Mouse (Mus musculus) erythroblast, embryonic 14.5 days (primary cell): ENCODE measurements around the gene Fam173a.

Source experiments
- GATA1 ChIP-seq: IDR thresholded peaks from 2 replicates; pipeline ENCODE4 v1.6.1; 2012; ENCODE audit warnings: low read length, inconsistent platforms, mixed read lengths
- TAL1 ChIP-seq: IDR thresholded peaks from 3 replicates; pipeline ENCODE4 v1.6.1; 2012; ENCODE audit warnings: low read length, inconsistent platforms, mixed read lengths

DNA sequence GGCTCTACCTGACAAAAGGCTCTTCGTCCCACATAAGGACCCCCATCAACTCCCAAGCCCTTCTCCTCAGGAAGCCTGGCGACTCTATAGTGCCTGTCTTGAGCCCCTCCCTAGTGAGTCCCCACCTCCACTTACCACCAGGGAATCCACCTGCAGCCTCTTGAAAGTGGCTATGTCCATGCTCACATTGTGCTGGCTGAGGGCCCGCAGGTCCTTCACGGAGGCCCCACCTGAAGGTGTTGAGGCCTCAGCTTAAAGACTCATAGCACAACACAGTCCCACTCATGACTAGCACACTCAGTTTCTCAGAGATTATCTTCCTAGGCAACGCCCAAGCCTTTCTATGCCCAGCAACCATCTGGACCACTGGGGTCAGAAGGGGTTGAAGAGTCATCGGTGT, 43.4 kb downstream of the Fam173a start:
- TF ChIP-seq TAL1 (no peak), GATA1 (no peak)
